Mouse (Mus musculus) cerebellum, postnatal 25 days (tissue): ENCODE results near the gene Podxl2.

Experiments used
- DNase-seq, 2 experiments: peaks; one replicate each; pipeline ENCODE4 v3.0.0; 2021; ENCODE audit warnings: mixed read lengths in 2 of 2

Gene Podxl2

GRCm38 (mm10) chr6:88874868-88875508 lies at the start of gene Podxl2:
TSS of gene Podxl2 (minus strand) at chr6:88875044.
- DNase-seq: peak; percentile 91 to 95

DNA sequence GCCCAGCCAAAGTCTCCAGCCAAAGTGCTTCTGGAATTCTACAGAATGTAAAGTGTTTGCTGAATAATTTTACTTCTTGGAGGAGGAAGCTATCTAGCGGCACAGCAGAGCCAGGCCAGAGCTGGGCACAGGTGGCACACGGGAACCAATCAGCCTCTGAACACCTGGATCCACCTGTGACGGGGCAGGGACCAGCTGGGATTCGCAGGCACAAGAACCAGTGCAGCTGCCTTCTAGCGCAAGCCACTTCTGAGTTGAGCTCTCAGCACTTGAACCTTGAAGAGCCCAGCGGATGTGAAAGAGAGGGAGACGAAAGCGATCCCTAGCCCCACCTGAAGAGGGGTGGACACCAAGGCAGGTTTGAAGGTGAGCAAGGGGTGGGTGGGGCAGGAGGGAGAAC lies 44.0 kb upstream of the Podxl2 start:
- peak in 1 of 2 experiments; percentile 6 for DNase-seq

- peak; percentile 66 to 81 for DNase-seq
Observed at GRCm38 (mm10) chr6:88916153-88916552, 41.3 kb upstream of the Podxl2 start.

DNA sequence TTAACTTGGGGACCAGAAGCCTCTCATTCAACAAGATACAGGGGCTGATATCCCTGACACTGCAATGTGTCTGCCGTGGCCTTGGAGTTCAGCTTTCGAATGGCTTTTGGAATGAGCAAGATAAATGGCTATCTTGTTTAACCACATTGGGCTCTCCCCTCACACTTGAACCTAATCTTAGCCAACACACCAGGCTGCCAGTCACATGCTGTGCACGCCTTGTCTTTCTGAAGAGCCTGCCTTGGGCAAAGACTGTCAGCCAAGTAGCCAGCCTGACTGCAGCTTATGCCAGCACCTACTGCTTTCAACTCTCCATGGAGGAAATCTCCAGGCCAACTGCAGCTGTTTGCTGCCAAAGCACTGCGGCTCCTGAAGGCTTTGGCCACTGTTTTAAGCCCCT lies 40.7 kb upstream of the Podxl2 start:
- peak; percentile 58 to 63 for DNase-seq

DNA sequence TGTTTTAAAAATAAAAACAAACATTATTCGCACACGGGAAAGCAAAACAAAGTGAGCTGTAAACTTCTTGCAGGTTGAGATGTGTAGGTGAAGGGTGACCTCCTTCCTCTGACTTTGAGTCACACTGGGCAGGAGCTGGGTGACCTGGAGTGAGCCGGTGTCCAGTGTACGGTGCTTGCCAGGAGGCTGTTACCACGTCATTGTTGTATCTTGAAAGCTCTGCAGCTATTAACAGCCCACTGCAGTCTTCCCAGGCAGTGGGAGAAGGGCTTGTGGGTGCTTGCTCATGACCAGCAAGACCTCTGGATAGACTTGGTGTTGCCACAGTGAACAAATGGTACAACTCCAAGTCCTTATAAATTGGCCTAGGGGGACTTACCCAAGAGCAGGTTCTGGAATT lies 40.0 kb upstream of the Podxl2 start:
- DNase-seq: peak in 1 of 2 experiments; percentile 14

GRCm38 (mm10) chr6:88913440-88913839 lies 38.6 kb upstream of the Podxl2 start:
- no peak for DNase-seq

GRCm38 (mm10) chr6:88913022-88913421 lies 38.2 kb upstream of the Podxl2 start:
- peak; percentile 27 to 31 for DNase-seq

DNA sequence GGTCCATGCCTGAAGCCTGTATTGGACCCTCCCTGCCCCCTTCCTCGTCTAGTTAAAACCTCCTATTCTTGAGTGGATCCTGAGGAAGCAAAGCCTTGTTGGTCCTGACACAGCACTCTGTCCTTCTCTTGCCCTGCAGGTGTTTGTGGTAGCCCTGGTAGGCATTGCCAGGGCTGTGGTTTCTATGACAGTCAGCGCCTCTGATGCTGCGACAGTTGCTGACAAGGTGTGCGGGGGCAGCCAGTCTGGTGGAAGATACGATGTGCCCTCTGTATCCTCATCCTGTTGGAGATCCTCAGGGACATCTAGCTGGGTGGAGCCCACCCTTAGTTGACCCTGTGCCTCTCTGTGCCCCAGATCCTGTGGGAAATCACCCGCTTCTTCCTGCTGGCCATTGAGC lies 34.3 kb upstream of the Podxl2 start:
- no peak for DNase-seq

DNA sequence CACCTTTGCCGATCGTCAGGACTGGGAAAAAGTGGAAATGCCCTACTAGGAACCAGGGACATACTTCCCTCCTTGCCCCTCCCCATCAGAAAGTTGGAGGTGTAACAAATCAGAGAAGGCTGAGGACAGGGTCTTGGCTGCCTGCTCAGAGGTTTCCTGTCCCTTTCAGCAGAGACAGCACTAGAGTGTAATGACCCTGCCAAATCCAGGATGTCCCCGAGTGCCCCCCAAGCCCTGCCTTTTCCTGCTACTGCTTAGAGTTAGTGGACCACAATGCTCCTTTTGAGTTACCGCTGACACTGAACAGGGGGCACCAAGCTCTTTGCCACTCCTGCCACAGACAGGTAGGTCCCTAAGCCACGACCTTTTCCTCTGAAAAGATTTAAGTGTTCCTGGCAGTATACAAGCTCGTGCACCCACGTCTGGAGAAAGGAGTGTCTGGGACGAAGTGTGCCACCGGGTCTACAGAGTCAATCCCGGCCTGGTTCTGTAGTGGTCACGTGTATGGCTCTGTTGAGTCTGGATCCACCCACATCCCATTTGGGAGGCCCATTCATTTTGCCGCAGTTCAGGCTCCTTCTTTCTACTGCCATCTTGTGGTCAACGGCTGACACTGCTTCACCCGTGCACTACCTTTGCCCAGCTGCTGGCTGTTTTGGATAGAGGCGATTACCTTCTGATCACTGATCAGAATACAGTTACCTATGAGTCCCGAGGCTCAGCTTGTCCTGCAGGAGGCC lies 31.7 kb upstream of the Podxl2 start:
- peak; percentile 70 to 80 for DNase-seq

- no peak for DNase-seq
Observed at GRCm38 (mm10) chr6:88905042-88905441, 30.2 kb upstream of the Podxl2 start.

DNA sequence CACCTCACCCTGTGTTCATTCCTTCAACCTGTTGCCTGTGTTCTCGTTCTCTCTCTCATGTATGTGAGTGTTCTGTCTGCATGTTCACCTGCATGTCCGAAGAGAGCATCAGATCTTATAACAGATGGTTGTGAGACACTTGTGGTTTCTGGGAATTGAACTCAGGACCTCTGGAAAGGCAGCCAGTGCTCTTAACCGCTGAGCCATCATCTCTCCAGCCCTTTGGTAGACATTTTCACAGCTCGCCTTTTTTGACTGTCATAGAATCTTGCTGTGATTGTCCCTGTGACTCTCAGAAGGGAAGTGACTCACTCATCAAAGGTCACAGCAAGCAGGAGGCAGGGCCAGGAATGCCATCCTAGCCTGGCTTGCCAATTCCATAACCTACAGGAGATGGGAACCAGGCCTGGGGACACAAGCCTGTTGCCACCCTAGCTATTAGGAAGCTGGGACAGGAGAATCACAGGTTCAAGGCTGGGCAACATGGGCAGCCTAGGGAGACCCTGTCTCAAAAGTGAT lies 29.7 kb upstream of the Podxl2 start:
- peak in 1 of 2 experiments; percentile 56 for DNase-seq

DNA sequence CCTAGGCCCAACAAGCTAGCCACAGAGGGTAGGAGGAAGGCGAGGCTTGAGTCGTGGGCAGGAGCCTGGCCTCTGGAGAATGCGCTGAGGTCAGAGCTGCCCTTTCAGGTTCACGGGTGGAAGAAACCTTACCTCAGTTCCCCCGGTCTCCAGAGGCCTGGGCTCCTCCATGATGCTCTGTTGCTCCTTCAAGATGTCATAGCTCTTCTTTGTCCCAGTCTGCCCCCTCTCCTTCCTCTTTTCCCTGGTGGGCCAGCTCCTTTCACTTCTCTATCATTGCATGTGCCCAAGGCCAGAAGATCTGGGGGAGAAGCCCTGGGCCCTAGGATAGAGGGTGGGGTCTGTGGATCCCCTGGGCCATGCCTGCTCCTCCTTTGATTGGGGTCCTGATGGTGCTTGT lies 28.9 kb upstream of the Podxl2 start:
- DNase-seq: no peak

- DNase-seq: peak; percentile 93 to 96
Observed at GRCm38 (mm10) chr6:88901947-88902820, 27.3 kb upstream of the Podxl2 start, which contains the start of gene Tpra1. TSS of gene Tpra1 (plus strand) at chr6:88902251.

DNA sequence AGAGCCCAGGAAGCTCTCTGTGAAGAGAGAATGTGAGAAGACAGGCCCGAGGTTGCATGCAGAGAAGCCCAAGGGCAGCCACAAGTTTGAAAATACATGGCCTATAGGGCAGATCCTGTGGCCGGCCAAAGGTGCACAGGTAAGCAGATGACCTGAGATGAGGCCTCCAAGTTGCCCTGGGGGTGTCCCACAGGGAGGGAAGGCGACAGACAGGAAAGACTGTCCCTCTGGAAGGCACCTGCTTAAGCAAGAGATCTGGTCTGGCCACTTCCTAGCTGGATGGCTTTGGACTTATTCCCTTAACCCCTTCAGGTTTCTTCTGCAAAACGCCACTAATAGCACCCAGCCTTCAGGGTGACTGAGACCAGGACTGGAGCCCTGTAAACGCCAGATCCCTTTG lies 26.6 kb upstream of the Podxl2 start:
- DNase-seq: no peak

- DNase-seq: no peak
Observed at GRCm38 (mm10) chr6:88899628-88900027, 24.8 kb upstream of the Podxl2 start.

DNA sequence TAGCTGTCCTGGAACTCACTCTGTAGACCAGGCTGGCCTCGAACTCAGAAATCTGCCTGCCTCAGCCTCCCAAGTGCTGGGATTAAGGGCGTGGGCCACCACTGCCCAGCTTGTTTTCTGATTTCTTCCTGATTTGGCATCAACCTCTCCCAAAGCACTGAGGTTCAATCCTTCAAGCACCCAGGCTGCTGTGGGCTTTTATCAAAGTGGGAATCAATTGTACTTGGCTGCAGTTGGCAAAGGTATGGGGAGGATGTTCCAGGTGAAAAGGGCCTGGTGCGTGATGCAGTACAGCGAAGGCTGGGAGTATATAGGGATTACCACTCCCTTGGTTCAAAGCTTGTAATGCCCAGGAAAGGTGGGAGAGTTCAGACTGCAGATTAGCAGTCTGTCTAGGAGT lies 24.2 kb upstream of the Podxl2 start:
- no peak for DNase-seq

DNA sequence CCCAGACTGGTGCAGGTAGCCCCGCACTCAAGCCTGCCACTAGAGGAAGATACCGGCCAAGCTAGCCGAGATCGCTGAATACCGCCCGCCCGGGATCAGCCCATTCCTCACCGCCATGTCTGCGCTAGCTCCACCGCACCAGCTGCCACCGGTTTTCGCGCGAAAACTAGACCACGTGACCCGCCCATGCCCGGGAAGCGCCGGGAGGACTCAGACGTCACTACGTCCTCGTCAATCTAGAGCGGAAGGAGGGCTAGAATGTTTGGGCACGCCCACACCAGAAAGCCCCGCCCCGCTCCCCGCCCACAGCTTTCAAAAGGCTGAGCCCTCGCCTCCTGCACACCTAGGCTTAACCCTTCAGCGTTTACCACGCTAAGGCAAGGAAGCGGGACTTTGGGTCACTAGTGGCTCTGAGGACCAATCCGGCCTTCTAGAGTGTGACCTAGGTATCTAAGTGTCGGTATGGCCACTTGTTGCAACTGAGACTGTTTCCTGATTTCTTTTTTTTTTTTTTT lies 23.7 kb upstream of the Podxl2 start, which contains the start of gene Mcm2:
Gene Mcm2, minus strand, starts transcription at position 247 of the 515 bp plus-strand sequence.
- DNase-seq: peak; percentile 90 to 96

- no peak for DNase-seq
Observed at GRCm38 (mm10) chr6:88897246-88897645, 22.4 kb upstream of the Podxl2 start.

GRCm38 (mm10) chr6:88895943-88896342 lies 21.1 kb upstream of the Podxl2 start:
- DNase-seq: no peak

DNA sequence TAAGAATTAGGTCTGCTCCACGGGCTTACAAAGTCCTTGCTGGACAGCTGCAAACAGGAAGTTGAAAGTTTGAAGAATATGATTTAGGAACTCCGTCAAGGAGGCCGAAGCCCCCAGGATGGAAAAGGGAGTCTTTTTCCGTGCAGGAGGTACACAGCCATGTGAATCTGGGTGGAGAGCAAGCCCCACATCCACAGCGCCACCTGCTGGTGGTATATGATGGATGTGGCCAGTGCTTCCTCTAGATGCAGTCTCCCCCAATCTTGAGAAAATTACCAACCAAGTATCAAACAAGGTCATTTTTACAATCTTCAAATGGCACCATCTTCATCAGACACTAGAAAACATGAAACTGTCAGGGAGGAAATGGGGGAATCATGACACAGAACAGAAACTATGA lies 18.7 kb upstream of the Podxl2 start:
- peak; percentile 79 to 92 for DNase-seq

DNA sequence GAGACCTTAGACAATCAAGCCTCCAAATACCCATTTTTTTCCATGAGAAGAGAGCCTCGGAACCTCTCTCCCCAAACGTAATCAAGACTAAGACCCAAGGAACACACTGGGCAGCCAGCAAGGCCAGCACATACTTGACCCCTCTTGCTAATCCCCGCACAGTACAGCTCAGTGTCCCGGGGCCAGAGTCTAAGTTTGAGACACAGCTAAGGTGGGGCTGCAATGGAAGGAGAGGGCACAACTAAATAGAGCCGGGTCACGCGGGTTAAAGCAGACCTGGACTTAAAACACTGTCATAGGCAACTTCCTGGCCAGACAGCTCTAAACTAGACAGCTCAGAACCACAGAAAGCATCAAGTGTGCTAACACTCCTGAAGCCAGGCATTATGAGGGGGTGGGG lies 16.0 kb upstream of the Podxl2 start:
- DNase-seq: no peak

DNA sequence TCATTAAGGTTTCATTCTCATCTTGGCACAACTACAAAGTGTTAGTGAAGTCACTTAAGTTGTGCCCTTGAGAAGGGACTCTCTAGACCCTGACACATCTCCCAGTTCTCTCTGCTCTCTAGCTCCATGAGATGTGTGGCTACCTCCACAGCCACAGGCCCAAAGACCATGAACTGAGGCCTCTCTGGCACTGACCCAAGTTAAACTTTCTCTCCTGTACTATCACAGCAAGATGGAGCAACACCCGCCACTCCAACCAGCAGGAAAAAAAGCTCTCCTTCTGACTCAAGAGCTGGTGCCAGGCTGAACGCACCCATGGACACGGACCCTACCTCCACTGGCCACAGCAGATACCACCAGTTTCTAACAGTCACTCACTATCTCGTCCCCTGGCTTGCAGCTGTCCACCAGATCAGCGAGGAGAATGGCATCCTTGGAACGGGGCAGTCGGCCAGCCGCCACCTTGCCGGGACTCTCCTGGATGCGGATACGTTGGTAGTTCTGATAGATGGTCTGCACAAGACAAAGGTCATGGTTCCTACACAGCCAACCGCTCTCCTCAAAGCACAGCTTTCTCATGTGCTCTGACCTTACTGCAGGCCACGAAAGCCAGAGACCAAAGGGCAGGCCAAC lies 14.7 kb upstream of the Podxl2 start:
- DNase-seq: no peak
